Mouse (Mus musculus) splenic B cell, adult 2 months (primary cell): ENCODE results near the gene Pex14.

Experiments used
- DNase-seq: peaks from one replicate; pipeline ENCODE4 v3.0.0-alpha.2; 2011; ENCODE audit warnings: low read depth, low spot score
- H3K27me3 ChIP-seq: 2 replicates; pipeline ENCODE4 v1.6.1; 2012; ENCODE audit warnings: mild to moderate bottlenecking, low read length, moderate library complexity, mixed read lengths; ENCODE audit not compliant: control insufficient read depth, poor library complexity, insufficient read depth, severe bottlenecking
- H3K36me3 ChIP-seq: 2 replicates; pipeline ENCODE4 v1.6.1; 2012; ENCODE audit warnings: mild to moderate bottlenecking, low read length, moderate library complexity, mixed read lengths; ENCODE audit not compliant: control insufficient read depth, poor library complexity, insufficient read depth, severe bottlenecking

The Pex14 gene

DNA sequence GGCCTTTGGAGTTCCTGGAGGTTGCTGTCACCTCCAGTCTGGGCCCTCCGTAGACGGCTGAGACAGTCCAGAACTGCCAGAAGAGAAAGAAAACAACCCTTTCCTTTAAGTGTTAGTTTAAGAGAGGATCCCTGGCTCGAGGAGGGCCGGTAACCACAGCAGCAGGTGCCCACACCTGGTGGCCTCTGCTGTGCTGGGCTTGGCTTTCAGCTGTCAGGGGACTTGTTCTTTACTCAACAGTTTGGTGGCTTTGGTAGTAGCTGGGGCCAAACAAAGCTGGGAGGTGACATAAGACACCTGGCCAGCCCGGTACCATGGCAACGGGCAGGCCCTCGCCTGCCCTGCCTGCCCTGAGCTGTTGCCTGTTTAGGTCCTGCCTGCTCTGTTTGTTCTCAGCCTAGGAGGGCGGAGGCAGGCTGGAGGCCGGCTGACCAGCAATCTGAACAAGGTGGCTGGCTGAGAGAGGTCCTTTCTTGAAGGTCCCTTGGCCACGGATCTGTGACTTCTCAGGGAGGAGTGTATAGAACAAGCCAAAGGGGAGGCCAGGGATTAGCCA lies 151.8 kb downstream of the Pex14 start:
- DNase-seq, result no peak
- peaks cover 11% of the 10 kb centered on the region for H3K36me3 ChIP-seq

DNA sequence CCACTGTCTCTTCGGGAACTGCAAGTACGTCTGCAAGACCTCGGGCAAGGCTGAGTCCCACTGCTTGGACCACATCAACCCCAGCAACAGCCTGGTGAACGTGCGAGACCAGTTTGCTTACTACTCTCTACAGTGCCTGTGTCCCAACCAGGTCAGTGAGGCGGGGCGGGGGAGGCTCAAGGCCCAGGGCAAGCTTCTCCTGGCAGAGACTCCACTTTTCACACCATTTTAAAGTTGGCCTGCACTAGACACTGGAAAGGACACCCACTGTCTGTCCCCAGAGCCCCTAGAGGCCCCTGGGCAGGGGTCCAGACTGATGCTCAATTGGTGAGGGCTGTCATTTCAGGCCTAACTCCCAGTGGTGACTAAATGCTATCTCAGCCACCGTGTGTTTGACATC lies 153.6 kb downstream of the Pex14 start:
- H3K27me3 ChIP-seq, result no peaks in the 10 kb centered on the region
- H3K36me3 ChIP-seq, result peaks cover 5% of the 10 kb centered on the region
- DNase-seq, result no peak

More for the DNA sequence above, 151.8 kb downstream of the Pex14 start:
- no peaks in the 10 kb centered on the region for H3K27me3 ChIP-seq

DNA sequence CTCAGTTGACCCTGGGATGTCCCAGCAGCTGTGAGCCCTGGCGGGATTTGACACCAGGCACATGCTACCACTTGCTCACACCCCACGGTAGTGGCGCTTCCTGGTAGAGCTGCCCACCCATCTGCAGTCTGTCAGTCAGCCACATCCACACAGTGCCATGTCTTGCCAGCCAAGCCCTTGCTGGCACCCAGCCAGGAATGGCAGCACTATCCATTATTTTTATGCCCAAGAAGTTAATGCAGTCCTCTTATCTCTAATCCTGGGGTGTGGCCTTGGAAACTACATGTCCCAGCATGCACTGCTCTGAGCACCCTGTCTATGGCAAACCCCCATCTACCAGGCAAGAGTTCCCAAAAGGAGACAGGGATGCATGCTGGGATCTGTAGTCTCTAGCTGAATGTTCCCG lies 154.2 kb downstream of the Pex14 start:
- no peak for DNase-seq
- peaks cover 5% of the 10 kb centered on the region for H3K36me3 ChIP-seq

DNA sequence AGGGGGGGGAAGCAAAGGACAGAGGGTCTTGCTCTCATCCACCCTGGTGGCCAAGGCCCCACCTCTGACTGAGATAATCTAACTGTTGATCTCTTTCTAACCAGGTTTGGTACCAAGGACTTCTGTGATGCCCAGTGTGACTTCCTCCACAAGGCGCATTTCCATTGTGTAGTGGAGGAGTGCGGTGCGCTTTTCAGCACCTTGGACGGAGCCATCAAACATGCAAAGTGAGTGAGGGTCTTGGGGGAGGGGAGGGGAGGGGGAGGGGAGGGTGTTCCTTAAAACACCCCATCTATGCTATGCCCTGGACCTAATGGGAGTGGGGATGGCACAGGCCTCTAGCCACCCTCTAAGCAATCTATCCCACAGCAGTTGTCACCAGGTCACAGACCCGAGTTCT lies 156.6 kb downstream of the Pex14 start:
- Histone ChIP-seq H3K36me3 (peaks cover 7% of the 10 kb centered on the region), H3K27me3 (no peaks in the 10 kb centered on the region)
- no peak for DNase-seq

More for the DNA sequence above, 154.2 kb downstream of the Pex14 start:
- no peaks in the 10 kb centered on the region for H3K27me3 ChIP-seq

DNA sequence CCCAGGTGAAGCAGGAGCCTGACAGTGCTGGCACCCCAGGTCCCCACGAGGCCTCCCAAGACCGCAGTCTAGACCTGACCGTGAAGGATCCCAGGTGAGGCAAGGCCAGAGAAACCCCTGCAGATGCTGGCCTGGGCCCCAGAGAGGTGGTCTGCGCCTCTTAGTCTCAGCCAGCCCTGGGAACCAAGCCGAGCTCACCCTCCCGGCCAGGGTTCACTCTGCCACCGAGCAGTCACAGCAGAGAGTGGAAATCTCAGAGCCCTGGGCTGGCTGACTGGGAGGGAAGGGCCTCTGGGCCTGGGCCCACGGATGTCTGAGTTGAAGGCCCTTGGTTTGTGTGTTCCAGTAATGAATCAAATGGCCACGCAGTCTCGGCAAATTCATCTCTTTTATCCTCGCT lies 158.4 kb downstream of the Pex14 start:
- DNase-seq, result no peak
- H3K36me3 ChIP-seq, result peaks cover 5% of the 10 kb centered on the region
- no peaks in the 10 kb centered on the region for H3K27me3 ChIP-seq

DNA sequence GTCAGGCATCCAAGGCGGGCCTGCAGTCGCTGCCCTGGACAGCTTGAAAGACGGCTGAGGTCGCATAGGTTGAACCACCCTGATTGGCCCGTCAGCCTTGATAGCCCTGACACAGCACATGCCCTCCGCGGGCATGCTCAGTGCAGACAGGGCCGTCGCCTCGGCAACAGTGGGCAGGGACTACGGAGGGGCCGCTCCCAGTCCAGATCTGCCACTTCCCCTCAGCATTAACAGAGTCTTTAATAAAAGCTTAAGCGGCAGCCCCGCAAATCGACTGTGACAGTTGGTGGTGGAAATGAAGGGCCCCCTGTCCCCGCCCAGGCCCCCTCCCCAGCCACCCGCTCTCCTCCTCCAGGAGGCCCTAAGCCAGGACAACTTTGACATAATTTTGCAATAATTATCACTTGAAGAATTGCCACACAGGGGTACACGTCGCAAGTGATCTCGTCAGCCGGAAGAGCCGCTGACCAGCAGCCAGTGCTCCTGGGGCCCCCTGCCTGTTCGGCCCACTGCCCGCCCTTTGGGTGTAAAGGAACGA lies 158.9 kb downstream of the Pex14 start:
- Histone ChIP-seq H3K27me3 (no peaks in the 10 kb centered on the region), H3K36me3 (peaks cover 4% of the 10 kb centered on the region)
- peak; percentile 59 for DNase-seq

DNA sequence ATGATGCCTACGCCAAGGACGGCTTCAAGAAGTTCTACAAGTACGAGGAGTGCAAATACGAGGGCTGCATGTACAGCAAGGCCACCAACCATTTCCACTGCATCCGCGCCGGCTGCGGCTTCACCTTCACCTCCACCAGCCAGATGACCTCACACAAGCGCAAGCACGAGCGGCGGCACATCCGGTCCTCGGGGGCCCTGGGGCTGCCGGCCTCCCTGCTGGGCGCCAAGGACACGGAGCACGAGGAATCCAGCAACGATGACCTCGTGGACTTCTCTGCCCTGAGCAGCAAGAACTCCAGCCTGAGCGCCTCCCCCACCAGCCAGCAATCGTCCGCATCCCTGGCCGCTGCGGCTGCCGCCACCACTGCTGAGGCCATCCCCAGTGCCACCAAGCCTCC lies 161.1 kb downstream of the Pex14 start:
- Histone ChIP-seq H3K27me3 (no peaks in the 10 kb centered on the region), H3K36me3 (peaks cover 4% of the 10 kb centered on the region)
- no peak for DNase-seq

DNA sequence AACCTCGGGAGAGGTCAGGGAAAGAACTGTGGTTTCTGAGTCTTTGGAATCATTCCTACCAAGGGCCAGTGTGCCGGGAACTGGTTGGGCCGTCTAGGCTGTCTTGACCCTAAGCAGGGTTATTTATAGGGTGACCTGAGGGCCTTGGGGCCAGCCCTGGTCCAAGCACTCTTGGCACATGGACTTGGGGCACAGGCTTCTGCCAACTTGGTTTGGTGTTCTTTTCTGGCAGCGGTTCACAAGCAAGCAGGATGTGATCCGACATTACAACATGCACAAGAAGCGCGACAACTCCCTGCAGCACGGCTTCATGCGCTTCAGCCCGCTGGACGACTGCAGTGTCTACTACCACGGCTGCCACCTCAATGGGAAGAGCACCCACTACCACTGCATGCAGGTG lies 162.9 kb downstream of the Pex14 start:
- Histone ChIP-seq H3K36me3 (peaks cover 8% of the 10 kb centered on the region; the same call in 1 of the 2 replicates), H3K27me3 (no peaks in the 10 kb centered on the region)
- DNase-seq, result no peak

DNA sequence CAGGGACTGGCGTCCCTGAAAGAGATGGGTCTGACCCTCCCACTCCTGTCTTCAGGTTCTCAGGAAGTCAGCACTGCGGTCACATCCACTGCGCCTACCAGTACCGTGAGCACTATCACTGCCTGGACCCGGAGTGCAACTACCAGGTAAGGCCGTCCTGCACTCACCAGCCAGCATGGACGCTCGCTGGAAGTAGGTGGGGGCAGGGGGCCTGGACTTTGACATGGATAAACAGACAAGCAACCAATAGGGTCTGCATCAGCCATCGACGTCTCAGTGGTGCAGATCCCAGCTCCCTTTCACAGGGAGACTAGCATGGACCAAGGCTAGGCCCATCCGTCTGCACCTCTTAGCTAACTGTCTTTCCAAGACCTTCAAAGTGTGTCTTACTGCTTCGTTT lies 163.6 kb downstream of the Pex14 start:
- Histone ChIP-seq H3K27me3 (no peaks in the 10 kb centered on the region), H3K36me3 (peaks cover 8% of the 10 kb centered on the region; the same call in 1 of the 2 replicates)
- no peak for DNase-seq

DNA sequence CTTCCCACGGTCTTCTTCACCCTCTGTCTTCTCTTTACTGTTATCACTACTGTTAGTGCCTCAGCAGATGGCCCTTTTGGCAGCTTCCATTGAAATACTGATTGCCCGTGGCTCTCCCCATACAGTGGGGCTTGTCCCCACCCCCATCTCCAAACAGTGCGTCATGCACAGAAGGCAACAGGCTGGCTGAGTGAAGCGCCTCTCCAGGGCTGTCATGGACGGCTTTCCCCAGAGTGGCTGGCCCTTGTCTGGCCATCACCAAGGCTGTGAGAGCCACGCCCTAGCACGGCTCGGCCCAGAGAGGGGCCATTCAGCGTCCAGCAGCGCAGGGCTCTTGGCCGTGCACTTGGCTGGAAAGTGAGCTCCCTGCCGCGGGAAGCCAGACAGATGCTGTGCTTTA lies 164.5 kb downstream of the Pex14 start:
- no peak for DNase-seq
- Histone ChIP-seq H3K36me3 (peaks cover 8% of the 10 kb centered on the region; the same call in 1 of the 2 replicates), H3K27me3 (no peaks in the 10 kb centered on the region)

DNA sequence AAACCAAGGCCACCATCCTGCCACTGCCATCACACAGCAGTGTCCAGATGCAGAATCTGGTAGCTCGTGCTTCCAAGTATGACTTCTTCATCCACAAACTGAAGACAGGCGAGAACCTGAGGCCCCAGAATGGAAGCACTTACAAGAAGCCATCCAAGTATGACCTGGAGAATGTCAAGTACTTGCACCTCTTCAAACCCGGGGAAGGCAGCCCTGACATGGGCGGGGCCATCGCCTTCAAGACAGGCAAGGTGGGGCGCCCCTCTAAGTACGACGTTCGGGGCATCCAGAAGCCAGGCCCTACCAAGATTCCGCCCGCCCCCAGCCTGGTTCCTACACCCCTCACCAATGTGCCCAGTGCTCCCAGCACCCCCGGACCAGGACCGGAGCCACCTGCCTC lies 166.6 kb downstream of the Pex14 start:
- Histone ChIP-seq H3K27me3 (no peaks in the 10 kb centered on the region), H3K36me3 (peaks cover 5% of the 10 kb centered on the region; the same call in 1 of the 2 replicates)
- no peak for DNase-seq

DNA sequence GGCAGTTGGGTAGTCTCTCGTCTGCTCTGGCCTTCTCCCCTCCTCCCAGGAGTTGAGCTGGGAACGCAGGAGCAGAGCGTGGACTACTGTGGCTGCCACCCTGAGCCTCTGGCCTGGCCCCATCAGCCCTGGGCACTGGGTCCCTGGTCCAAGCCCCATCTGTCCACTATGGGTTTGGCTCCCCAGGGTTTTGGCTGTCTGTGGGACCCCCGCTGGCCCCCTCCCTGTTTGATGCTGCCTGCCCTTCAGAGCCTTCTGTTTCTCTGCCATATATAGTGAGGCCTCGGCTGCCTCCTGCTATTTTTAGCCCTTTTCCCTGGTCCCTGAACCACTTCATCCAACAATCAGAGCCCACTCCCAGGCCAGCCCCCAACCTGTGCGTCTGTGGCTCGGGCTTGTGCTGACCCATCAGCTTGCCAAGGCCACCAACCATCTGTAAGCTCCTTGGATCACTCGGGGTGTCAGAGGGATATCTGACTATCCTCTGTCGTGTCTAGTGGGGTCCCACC lies 168.9 kb downstream of the Pex14 start:
- Histone ChIP-seq H3K27me3 (no peaks in the 10 kb centered on the region), H3K36me3 (peaks cover 5% of the 10 kb centered on the region; the same call in 1 of the 2 replicates)
- DNase-seq, result no peak

DNA sequence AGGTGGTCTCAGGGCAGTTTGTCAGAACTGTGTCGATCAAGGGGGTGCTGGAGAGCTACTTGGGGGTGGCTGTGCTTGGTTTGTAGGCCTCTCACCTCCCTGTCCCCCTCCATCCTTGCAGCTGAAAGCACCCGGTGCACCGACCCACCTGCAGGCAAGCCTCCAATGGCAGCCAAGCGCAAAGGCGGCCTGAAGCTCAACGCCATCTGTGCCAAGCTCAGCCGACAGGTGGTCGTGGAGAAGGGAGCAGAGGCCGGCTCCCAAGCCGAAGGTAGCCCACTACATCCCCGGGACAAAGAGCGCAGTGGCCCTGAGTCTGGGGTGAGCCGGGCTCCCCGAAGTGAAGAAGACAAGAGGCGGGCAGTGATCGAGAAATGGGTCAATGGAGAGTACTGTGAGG lies 170.8 kb downstream of the Pex14 start:
- H3K27me3 ChIP-seq, result no peaks in the 10 kb centered on the region
- H3K36me3 ChIP-seq, result peaks cover 5% of the 10 kb centered on the region; the same call in 1 of the 2 replicates
- no peak for DNase-seq

DNA sequence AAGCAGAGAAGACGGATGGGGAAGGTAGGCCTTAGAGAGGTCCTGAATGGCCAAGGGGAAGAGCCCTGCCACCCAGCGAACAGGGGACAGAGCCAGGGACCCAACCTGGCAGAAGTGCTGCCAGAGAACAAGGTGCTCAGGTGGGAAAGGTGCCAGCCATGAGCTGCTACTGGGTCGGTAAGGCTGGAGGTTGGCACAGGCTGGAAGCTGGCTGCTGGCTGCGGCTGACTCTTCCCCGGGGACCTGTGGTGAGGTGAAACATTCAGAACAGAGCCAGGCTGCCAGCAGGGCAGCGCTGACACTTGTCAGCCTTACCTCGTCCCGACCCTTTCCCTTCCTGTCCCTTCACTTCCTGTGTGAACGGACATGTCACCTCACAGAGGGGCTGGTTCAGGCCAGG lies 171.4 kb downstream of the Pex14 start:
- Histone ChIP-seq H3K36me3 (peaks cover 5% of the 10 kb centered on the region; the same call in 1 of the 2 replicates), H3K27me3 (no peaks in the 10 kb centered on the region)
- no peak for DNase-seq

DNA sequence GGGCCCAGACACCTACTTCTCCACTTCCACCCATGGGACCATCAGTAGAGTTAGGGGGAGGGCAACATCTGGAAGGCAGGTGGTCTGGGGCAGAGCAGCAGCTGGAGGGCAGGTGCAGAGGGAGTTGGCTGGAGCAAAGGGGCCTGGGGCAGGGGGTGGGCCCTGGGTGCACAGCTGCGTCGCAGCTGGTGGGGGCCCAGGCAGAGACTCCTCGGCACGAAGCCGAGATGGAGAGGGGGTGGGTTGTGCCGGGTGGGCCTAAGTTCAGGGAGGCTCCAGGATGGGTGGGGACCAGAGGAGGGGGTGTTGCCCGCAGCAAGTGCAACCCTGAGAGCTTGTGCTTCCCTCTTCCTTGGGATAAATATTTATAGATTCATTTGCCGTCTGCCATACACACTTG lies 173.2 kb downstream of the Pex14 start:
- Histone ChIP-seq H3K36me3 (no peaks in the 10 kb centered on the region), H3K27me3 (no peaks in the 10 kb centered on the region)
- DNase-seq, result no peak
